Mouse (Mus musculus) stomach, embryonic 14.5 days (tissue): Measurements from ENCODE around the gene Il12rb1. TPM values are rescaled to one million over a fixed set of nuclear protein-coding genes. Genes with fewer than 3 reads are reported as not detected.
A peak's percentile ranks its signal among the peaks of the same experiment; 100 is the strongest.

Experiments
- ATAC-seq: fragments of 200-750 bp; cut with Nextera tagmentation; 2 replicates; pipeline ENCODE4 v1.8.0; 2017; ENCODE audit warnings: low read depth, moderate TSS enrichment; ENCODE audit not compliant: insufficient number of reproducible peaks, insufficient read depth, low FRiP score
- H3K27ac ChIP-seq: fragments of 300-500 bp; sonication (generic); 2 replicates; pipeline ENCODE4 v1.5.1; 2014; ENCODE audit warnings: mild to moderate bottlenecking, low read length, moderate library complexity, mixed read lengths
- H3K27me3 ChIP-seq: fragments of 300-500 bp; sonication (generic); 2 replicates; pipeline ENCODE4 v1.6.1; 2014; ENCODE audit warnings: low read length, control low read depth, mixed read lengths; ENCODE audit not compliant: control insufficient read depth, insufficient read depth
- H3K36me3 ChIP-seq: fragments of 300-500 bp; sonication (generic); 2 replicates; pipeline ENCODE4 v1.6.1; 2014; ENCODE audit warnings: mild to moderate bottlenecking, control low read depth, low read length, moderate library complexity, mixed read lengths; ENCODE audit not compliant: control insufficient read depth, insufficient read depth
- H3K4me1 ChIP-seq: fragments of 300-500 bp; sonication (generic); 2 replicates; pipeline ENCODE4 v1.6.1; 2014; ENCODE audit warnings: low read length, control low read depth, mixed read lengths; ENCODE audit not compliant: control insufficient read depth, insufficient read depth
- H3K4me2 ChIP-seq: fragments of 300-500 bp; sonication (generic); replicated peaks from 2 replicates; pipeline ENCODE4 v1.6.1; 2014; ENCODE audit warnings: low read depth, low read length, control low read depth
- H3K4me3 ChIP-seq: fragments of 300-500 bp; sonication (generic); 2 replicates; pipeline ENCODE4 v1.5.1; 2014; ENCODE audit warnings: low read depth, low read length, control low read depth
- H3K9ac ChIP-seq: fragments of 300-500 bp; sonication (generic); replicated peaks from 2 replicates; pipeline ENCODE4 v1.6.1; 2014; ENCODE audit warnings: low read depth, mild to moderate bottlenecking, control low read depth, low read length, moderate library complexity, mixed read lengths
- H3K9me3 ChIP-seq: fragments of 300-500 bp; sonication (generic); 2 replicates; pipeline ENCODE4 v1.6.1; 2016; ENCODE audit warnings: low read depth, low read length, control low read depth; ENCODE audit not compliant: control insufficient read depth
- WGBS: fragments of 180-500 bp; shearing (Covaris S2); extraction: QIAGEN DNeasy Blood & Tissue Kit; methylation state at CpG from one replicate; pipeline ENCODE4 v1.1.7; 2014; 5-methylcytosine and 5-hydroxymethylcytosine counted together
- polyA plus RNA-seq: library from polyadenylated mRNA; unstranded; fragments of >200 nt; fragmentation: Nextera tagmentation; extraction: Ambion mirVana; gene quantifications from 2 replicates; pipeline ENCODE4 v1.2.1, GENCODE M21; 2014

Gene Il12rb1
- polyA plus RNA-seq, 1 experiment from 2014 or later: not detected

- H3K9me3 ChIP-seq: no peaks in the 10 kb centered on the region
- H3K9ac ChIP-seq: 0 out of 2 replicates have a peak overlapping the region, but pooled peaks have one; percentile 30
- no peak for ATAC-seq
- H3K27ac ChIP-seq: peak overlapping the region; percentile 53; the same call in 1 of the 2 replicates
- WGBS: 70% methylated on average over 9 of the region's 9 CpGs
- H3K4me3 ChIP-seq: peak overlapping the region; percentile 42
- peaks cover 11% of the 10 kb centered on the region; the same call in 1 of the 2 replicates for H3K4me1 ChIP-seq
- H3K36me3 ChIP-seq: peaks cover 13% of the 10 kb centered on the region
- H3K27me3 ChIP-seq: no peaks in the 10 kb centered on the region
- peak overlapping the region; percentile 90 for H3K4me2 ChIP-seq
Observed at GRCm38 (mm10) chr8:70765329-70765728, 42.9 kb upstream of the Il12rb1 start.

DNA sequence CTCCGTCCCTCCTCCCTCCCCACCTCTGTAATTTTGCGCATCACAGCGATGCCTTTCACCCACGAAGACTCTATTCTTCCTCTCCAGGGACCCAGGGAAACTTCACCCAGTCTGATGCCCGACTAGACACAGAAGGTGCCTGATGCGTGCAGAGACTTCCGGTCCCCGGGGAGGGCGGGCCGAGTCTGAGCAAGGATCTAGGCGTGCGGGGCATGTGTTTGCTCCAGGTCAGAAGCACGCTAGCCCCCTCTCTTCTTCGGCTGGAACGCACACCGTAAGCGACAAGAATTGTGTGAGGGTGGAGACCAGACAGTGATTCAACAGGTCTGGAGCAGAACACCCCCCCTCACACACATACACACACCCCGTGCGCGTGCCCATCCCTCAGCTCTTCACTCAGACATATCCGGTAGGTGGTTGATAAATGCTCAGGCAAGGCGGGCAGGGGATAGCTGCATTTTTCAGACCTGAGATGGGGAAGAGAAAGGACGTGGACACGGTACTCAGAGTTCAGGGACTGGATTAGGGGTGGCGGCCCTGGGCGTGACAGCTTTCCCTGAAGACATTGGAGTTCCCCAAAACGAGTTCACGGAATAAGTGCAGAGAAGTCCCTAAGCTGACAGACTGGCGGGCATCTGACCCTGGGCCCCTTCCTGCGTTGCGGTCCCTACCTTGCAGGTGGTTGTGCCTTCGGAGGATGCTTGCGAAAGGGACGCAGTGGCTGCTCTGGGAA lies 42.2 kb upstream of the Il12rb1 start:
- Histone ChIP-seq H3K9ac (peak overlapping the region; percentile 30; the same call in 1 of the 2 replicates), H3K4me3 (peak overlapping the region; percentile 42), H3K4me1 (peaks cover 11% of the 10 kb centered on the region; the same call in 1 of the 2 replicates), H3K27ac (peak overlapping the region; percentile 72; the same call in 1 of the 2 replicates), H3K27me3 (no peaks in the 10 kb centered on the region), H3K4me2 (peak overlapping the region; percentile 90), H3K9me3 (no peaks in the 10 kb centered on the region), H3K36me3 (peaks cover 20% of the 10 kb centered on the region)
- under 1% methylated on average over 34 of the region's 34 CpGs for WGBS
- ATAC-seq: no peak

DNA sequence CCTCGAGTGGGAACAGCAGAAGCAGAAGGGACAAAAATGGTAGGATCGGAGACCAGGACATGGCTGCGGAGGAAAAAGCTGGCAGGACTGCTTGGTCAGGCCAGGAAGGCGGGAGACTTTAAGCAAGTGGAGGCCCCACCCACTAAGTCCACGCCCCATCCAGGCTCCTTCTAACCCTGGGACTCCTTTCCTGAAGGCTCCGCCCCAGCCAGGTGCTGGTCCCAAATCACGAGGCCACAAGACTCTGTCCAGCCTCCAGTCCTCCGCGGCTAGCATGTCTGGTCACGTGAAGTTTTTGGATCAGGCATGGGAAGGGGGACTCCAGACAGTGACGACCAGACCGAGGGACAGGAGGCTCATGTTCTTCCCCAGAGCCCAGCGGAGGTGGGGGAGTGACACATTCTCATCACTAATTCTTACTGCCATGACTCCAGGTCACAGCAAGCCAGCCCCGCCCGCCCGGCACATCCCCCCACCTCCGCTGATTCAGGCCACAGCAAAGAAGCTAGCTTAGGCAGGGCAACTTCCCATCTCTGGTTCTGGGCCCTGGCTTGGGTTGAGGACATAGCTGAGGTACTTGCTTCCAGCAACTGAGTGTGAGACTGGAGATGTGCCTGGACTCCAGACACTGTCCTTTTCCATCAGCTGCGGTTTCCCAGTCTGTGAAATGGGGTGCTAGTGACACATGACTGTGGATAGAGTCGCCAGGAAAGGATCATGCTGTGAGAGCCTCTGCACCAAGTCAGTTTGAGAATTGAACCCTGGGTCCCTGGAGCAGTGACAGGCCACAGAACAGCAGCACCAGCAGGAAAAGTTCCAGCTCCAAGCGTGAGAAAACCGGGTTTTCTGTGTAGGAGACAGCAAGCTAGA lies 41.4 kb upstream of the Il12rb1 start:
- Histone ChIP-seq H3K27me3 (no peaks in the 10 kb centered on the region), H3K4me1 (peaks cover 6% of the 10 kb centered on the region; the same call in 1 of the 2 replicates), H3K27ac (peak overlapping the region; percentile 72; the same call in 1 of the 2 replicates), H3K9ac (peak overlapping the region; percentile 30; the same call in 1 of the 2 replicates), H3K4me2 (peak overlapping the region; percentile 90), H3K4me3 (peak overlapping the region; percentile 42), H3K9me3 (no peaks in the 10 kb centered on the region), H3K36me3 (peaks cover 28% of the 10 kb centered on the region)
- 7% methylated on average over 21 of the region's 21 CpGs for WGBS
- peak; percentile 73 for ATAC-seq

- Histone ChIP-seq H3K4me3 (no peak overlapping the region), H3K4me2 (no peak overlapping the region), H3K36me3 (peaks cover 32% of the 10 kb centered on the region), H3K9me3 (no peaks in the 10 kb centered on the region), H3K4me1 (peaks cover 6% of the 10 kb centered on the region; the same call in 1 of the 2 replicates), H3K27me3 (no peaks in the 10 kb centered on the region), H3K9ac (no peak overlapping the region), H3K27ac (no peak overlapping the region)
- WGBS: 83% methylated on average over 6 of the region's 6 CpGs
- ATAC-seq: no peak
Observed at GRCm38 (mm10) chr8:70767503-70767902, 40.7 kb upstream of the Il12rb1 start.

GRCm38 (mm10) chr8:70768231-70768776 lies 39.9 kb upstream of the Il12rb1 start:
- Histone ChIP-seq H3K9me3 (no peaks in the 10 kb centered on the region), H3K4me2 (no peak overlapping the region), H3K27ac (no peak overlapping the region), H3K4me1 (peaks cover 13% of the 10 kb centered on the region; the same call in 1 of the 2 replicates), H3K4me3 (no peak overlapping the region), H3K27me3 (no peaks in the 10 kb centered on the region), H3K9ac (no peak overlapping the region), H3K36me3 (peaks cover 32% of the 10 kb centered on the region)
- 95% methylated on average over 32 of the region's 32 CpGs for WGBS
- no peak for ATAC-seq

- H3K4me1 ChIP-seq: peaks cover 19% of the 10 kb centered on the region; the same call in 1 of the 2 replicates
Observed at GRCm38 (mm10) chr8:70768956-70769355, 39.3 kb upstream of the Il12rb1 start.

GRCm38 (mm10) chr8:70769359-70769758 lies 38.9 kb upstream of the Il12rb1 start:
- Histone ChIP-seq H3K27me3 (no peaks in the 10 kb centered on the region), H3K4me2 (no peak overlapping the region), H3K36me3 (peaks cover 35% of the 10 kb centered on the region), H3K4me1 (peaks cover 23% of the 10 kb centered on the region; the same call in 1 of the 2 replicates), H3K27ac (no peak overlapping the region), H3K9ac (no peak overlapping the region), H3K4me3 (no peak overlapping the region), H3K9me3 (no peaks in the 10 kb centered on the region)
- peak; percentile 71 for ATAC-seq
- 7% methylated on average over 26 of the region's 26 CpGs for WGBS

More at GRCm38 (mm10) chr8:70768956-70769355, 39.3 kb upstream of the Il12rb1 start:
- WGBS: 86% methylated on average over 16 of the region's 16 CpGs
- no peaks in the 10 kb centered on the region for H3K9me3 ChIP-seq
- no peak overlapping the region for H3K27ac ChIP-seq
- H3K9ac ChIP-seq: no peak overlapping the region
- no peak overlapping the region for H3K4me3 ChIP-seq
- peaks cover 32% of the 10 kb centered on the region for H3K36me3 ChIP-seq
- H3K27me3 ChIP-seq: no peaks in the 10 kb centered on the region
- no peak overlapping the region for H3K4me2 ChIP-seq
- ATAC-seq: no peak

DNA sequence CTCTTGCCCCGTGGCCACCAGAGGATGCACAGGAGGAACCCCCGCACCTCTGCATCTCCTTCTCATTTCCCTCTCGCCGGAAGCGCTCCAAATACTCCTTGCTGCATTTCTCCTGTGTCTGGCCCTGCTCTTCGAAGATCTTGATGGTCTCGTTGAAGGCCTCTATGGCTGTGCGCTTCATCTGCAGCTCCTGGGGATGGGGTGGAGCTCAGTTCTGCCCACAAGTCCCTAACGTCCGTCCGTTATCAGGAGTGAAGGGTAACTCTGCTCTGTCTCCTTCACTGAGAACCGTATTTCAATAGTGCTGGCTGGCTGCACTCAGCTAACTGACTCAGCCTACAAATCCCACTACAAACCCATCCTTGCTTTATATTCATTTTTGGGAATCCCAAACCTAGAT lies 38.4 kb upstream of the Il12rb1 start:
- Histone ChIP-seq H3K9ac (no peak overlapping the region), H3K27me3 (no peaks in the 10 kb centered on the region), H3K36me3 (peaks cover 40% of the 10 kb centered on the region), H3K9me3 (no peaks in the 10 kb centered on the region), H3K4me1 (peaks cover 27% of the 10 kb centered on the region; the same call in 1 of the 2 replicates), H3K27ac (no peak overlapping the region), H3K4me3 (no peak overlapping the region), H3K4me2 (no peak overlapping the region)
- ATAC-seq: no peak
- WGBS: 68% methylated on average over 12 of the region's 12 CpGs
